Mouse (Mus musculus): Measurements from ENCODE around the gene Nubpl.

DNA sequence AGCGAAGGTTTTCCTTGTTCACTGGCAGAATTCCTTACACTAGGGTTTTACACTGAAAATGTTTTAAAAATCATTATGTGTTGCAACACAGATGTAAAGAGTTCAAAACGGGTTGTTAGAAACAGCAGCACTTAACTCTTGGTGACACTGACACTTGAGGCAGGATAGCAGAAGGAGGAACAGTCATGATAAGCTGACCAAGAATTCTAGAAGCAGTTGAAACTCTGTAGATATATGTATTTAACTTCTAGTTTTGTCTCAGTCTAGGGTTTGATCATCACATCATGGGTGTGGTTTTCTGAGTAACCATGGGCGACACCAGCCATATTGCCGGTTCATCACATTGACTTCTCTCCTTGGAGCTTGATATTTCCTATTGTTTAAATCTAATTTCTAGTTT is 127.4 kb downstream of the Nubpl start:
- no peak for TF ChIP-seq CTCF (IDR thresholded peaks at IDR 0.05; ENCODE audit: extremely low read depth, insufficient read depth, insufficient read length, insufficient replicate concordance)
- no peak for TF ChIP-seq POLR2A (IDR thresholded peaks at IDR 0.05; ENCODE audit: low read depth, low read length)
